Mouse (Mus musculus): ENCODE measurements at regions not wholly inside any gene's neighbourhood (a gene's known extent, or its start where the extent isn't known, plus 50 kb on each side); places are given as distances from the start of the nearest gene placed in this dataset.

DNA sequence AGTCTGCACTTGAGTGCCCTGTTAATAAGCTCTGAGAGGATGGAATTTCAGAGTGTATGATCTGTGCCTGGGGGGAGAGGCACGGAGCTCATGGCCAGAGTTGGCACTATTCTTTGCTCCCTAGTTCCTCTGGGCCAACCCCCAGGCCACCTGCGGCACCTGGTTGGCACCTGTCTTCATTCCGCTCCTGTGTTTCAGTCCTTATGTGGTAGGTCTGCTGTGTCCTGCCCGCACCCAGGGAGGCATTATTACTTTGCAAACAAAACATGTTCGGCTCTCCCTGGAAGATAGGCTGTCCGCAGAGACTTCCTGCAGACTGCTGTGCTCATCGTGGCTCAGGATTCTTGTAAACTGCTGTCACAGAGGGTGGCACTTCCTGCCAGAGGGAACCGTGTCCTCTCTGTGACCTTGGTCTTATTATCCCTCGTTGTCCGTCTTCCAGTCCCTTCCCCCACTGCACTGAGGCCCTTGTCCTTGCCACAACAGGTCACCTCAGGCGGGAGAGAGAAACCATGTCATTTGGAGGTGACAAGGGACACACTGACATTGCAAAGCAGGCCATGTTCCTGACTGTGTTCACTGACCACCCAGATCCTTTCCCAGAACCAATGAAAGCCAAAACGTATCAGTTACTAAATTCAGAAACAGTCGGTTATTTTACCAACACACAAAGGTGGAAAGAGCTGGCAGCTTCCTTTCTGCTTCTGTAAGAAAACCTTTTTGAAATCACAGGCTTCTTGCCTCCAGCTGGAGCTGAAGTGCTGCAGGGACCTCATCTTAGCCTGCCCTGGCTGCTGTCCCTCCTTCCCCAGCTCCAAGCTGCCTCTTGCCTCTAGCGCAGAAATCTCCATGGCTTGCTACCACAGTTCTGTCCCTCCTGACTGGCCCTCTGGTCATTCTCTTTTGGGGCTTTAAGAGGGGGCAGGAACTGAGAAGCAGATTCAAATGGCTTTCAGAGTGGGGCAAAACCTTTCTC is 777.0 kb upstream of the Car8 start:
- H3K27me3 ChIP-seq (ENCODE audit: control insufficient read depth, insufficient read depth, low read length): no peaks in the 10 kb centered on the region
- peak overlapping the region; percentile 17; the same call in 1 of the 2 replicates for H3K27ac ChIP-seq (ENCODE audit: low read depth, low read length)
- 14% methylated on average over 14 of the region's 14 CpGs for WGBS
- ATAC-seq (ENCODE audit: low FRiP score) (peak; percentile 38; the same call in 1 of the 2 replicates), DNase-seq (ENCODE audit: low spot score) (peak; percentile 44)
- no peak overlapping the region for H3K4me3 ChIP-seq (ENCODE audit: low read depth, low read length)
- H3K4me1 ChIP-seq (replicated peaks; ENCODE audit: control insufficient read depth, insufficient read depth, low read length): peaks cover 5% of the 10 kb centered on the region; the same call in 1 of the 2 replicates
- H3K36me3 ChIP-seq (ENCODE audit: control insufficient read depth, insufficient read depth, low read length): no peaks in the 10 kb centered on the region
- no peak overlapping the region for H3K9ac ChIP-seq (ENCODE audit: low read depth, low read length)
- H3K9me3 ChIP-seq (ENCODE audit: control insufficient read depth, low read length): no peaks in the 10 kb centered on the region
- H3K4me2 ChIP-seq (replicated peaks; ENCODE audit: low read depth, low read length): no peak overlapping the region

DNA sequence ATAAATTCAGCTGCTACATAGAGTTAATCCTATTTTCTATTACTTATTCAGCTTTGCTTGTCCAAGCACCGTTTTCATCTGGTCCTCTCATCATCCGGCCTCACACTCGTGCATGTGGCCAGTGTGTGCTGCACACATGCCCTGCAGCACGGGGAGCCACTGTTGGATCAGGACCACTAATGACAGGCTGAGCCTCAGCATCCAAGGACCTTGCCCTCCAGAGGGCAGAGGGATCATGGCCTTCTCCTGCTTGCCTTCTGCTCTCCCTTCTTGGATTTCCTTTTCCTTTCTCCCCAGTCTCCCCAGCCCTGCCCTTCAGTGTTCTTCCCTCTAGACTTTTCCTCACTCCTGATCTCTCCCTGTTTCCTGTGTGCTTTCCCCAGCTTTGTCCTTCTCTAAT is 776.1 kb upstream of the Car8 start:
- H3K27me3 ChIP-seq (ENCODE audit: control insufficient read depth, insufficient read depth, low read length): no peaks in the 10 kb centered on the region
- no peak overlapping the region for H3K4me2 ChIP-seq (replicated peaks; ENCODE audit: low read depth, low read length)
- ATAC-seq (ENCODE audit: low FRiP score): no peak
- DNase-seq (ENCODE audit: low spot score): no peak
- H3K4me3 ChIP-seq (ENCODE audit: low read depth, low read length): no peak overlapping the region
- 49% methylated on average over 4 of the region's 4 CpGs for WGBS
- peaks cover 5% of the 10 kb centered on the region; the same call in 1 of the 2 replicates for H3K4me1 ChIP-seq (replicated peaks; ENCODE audit: control insufficient read depth, insufficient read depth, low read length)
- H3K9ac ChIP-seq (ENCODE audit: low read depth, low read length): no peak overlapping the region
- no peaks in the 10 kb centered on the region for H3K36me3 ChIP-seq (ENCODE audit: control insufficient read depth, insufficient read depth, low read length)
- no peak overlapping the region for H3K27ac ChIP-seq (ENCODE audit: low read depth, low read length)
- no peaks in the 10 kb centered on the region for H3K9me3 ChIP-seq (ENCODE audit: control insufficient read depth, low read length)

DNA sequence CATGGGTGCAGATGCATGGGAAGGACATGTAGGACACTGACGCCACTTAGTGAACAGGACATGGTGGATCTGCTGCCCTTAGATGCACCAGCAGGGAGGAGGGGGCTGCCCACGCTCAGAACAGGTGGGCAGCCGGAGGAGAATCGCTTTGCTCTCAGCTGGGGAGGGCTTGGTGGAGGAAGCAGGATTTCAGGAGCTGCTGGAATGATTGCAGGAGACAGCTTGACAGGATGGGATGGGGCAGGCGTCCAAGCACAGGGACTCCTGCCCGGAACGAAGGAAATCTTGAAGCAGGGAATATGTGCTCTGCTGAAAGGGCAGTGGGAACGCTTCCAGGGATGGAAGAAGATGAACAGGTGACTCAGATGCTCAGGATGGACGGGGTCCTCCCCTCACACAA is 773.9 kb upstream of the Car8 start:
- 63% methylated on average over 9 of the region's 9 CpGs for WGBS
- ATAC-seq (ENCODE audit: low FRiP score) (no peak), DNase-seq (ENCODE audit: low spot score) (no peak)
- Histone ChIP-seq H3K27ac (ENCODE audit: low read depth, low read length) (no peak overlapping the region), H3K4me2 (replicated peaks; ENCODE audit: low read depth, low read length) (no peak overlapping the region), H3K9me3 (ENCODE audit: control insufficient read depth, low read length) (no peaks in the 10 kb centered on the region), H3K9ac (ENCODE audit: low read depth, low read length) (no peak overlapping the region), H3K4me3 (ENCODE audit: low read depth, low read length) (no peak overlapping the region), H3K4me1 (replicated peaks; ENCODE audit: control insufficient read depth, insufficient read depth, low read length) (peaks cover 5% of the 10 kb centered on the region; the same call in 1 of the 2 replicates), H3K36me3 (ENCODE audit: control insufficient read depth, insufficient read depth, low read length) (no peaks in the 10 kb centered on the region), H3K27me3 (ENCODE audit: control insufficient read depth, insufficient read depth, low read length) (no peaks in the 10 kb centered on the region)

DNA sequence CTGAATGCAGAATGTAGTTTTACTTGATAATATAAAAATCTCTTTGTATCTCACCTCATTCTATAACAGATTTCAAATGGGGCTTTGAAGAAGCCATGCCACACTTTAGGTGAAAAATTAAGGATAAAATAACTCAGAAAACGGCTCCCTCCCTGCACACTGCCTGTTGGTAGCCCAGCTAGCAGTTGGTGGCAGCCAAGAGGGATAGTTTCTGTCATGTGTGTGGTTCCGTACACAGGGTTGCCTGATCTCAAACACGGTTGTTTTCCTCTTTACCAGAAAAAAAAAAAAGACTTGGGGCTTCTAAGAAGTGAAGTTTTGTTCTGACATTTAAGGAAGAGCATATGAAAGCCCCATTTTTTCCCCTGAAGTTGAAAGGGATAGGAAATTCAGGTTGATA is 773.1 kb upstream of the Car8 start:
- Histone ChIP-seq H3K4me3 (ENCODE audit: low read depth, low read length) (no peak overlapping the region), H3K4me2 (replicated peaks; ENCODE audit: low read depth, low read length) (no peak overlapping the region), H3K9me3 (ENCODE audit: control insufficient read depth, low read length) (no peaks in the 10 kb centered on the region), H3K27me3 (ENCODE audit: control insufficient read depth, insufficient read depth, low read length) (no peaks in the 10 kb centered on the region), H3K4me1 (replicated peaks; ENCODE audit: control insufficient read depth, insufficient read depth, low read length) (peaks cover 5% of the 10 kb centered on the region; the same call in 1 of the 2 replicates), H3K27ac (ENCODE audit: low read depth, low read length) (no peak overlapping the region), H3K9ac (ENCODE audit: low read depth, low read length) (no peak overlapping the region), H3K36me3 (ENCODE audit: control insufficient read depth, insufficient read depth, low read length) (no peaks in the 10 kb centered on the region)
- 54% methylated on average over 3 of the region's 3 CpGs for WGBS
- ATAC-seq (ENCODE audit: low FRiP score): no peak
- no peak for DNase-seq (ENCODE audit: low spot score)

DNA sequence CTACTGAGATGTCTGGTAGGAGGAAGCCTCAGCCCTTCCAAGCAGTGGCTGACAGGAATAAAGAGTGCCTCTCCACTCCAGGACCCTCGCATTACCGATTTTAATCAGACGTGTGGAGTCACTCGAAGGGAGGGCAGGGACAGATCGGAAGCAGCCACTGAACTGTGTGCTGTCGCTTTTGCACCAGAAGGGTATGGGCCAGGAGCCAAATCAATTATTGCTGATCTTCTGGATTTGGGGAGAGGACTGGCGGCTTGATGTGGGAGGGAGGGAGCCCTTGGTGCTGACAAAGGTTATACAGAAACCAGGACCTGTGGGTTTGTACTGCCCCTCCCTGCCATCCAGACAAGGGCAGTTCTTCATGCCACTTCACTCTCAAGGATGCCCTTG is 772.3 kb upstream of the Car8 start:
- Histone ChIP-seq H3K27ac (ENCODE audit: low read depth, low read length) (no peak overlapping the region), H3K27me3 (ENCODE audit: control insufficient read depth, insufficient read depth, low read length) (no peaks in the 10 kb centered on the region), H3K4me3 (ENCODE audit: low read depth, low read length) (no peak overlapping the region), H3K4me1 (replicated peaks; ENCODE audit: control insufficient read depth, insufficient read depth, low read length) (no peaks in the 10 kb centered on the region; the same call in 1 of the 2 replicates), H3K9ac (ENCODE audit: low read depth, low read length) (no peak overlapping the region), H3K36me3 (ENCODE audit: control insufficient read depth, insufficient read depth, low read length) (no peaks in the 10 kb centered on the region), H3K9me3 (ENCODE audit: control insufficient read depth, low read length) (no peaks in the 10 kb centered on the region), H3K4me2 (replicated peaks; ENCODE audit: low read depth, low read length) (no peak overlapping the region)
- DNase-seq (ENCODE audit: low spot score): peak; percentile 23
- WGBS: 34% methylated on average over 7 of the region's 7 CpGs
- ATAC-seq (ENCODE audit: low FRiP score): 0 out of 2 replicates have a peak, but pooled peaks have one; percentile 22

DNA sequence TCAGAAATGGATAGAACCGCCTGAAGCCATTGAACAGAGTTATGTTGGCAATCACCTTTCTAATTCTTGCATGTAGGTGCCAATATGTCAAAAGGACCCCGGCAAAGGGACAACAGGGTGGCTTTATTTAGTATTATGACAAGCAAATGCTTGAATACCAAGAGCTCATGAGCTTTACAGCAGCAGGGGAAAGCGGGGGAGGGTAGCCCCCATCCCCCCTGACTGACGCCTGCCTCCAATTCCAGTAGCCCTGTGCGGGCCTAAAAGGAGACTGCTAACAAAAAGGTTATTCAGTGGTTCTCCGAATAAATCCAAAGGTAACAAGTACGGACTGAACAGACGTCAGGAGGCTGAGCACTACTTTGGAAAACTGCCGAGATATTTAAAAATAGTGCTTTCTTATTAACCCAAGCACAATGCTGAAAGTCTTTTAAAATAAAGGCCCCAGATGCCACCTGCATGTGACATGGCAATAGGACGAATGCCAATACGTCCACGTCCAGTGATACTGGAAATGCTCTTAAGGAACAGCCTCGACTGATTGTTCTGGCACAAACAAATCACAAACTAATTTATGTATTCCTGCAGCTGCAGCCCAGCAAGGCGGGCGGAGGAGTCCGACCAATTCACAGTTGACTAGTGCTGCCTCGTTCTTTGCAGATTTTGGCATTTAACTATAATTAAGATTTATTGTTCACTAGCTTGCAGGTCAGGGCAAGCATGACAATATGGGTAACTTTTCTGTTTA is 771.7 kb upstream of the Car8 start:
- Histone ChIP-seq H3K4me2 (replicated peaks; ENCODE audit: low read depth, low read length) (no peak overlapping the region), H3K4me1 (replicated peaks; ENCODE audit: control insufficient read depth, insufficient read depth, low read length) (no peaks in the 10 kb centered on the region), H3K36me3 (ENCODE audit: control insufficient read depth, insufficient read depth, low read length) (no peaks in the 10 kb centered on the region), H3K9ac (ENCODE audit: low read depth, low read length) (no peak overlapping the region), H3K27ac (ENCODE audit: low read depth, low read length) (no peak overlapping the region), H3K9me3 (ENCODE audit: control insufficient read depth, low read length) (no peaks in the 10 kb centered on the region), H3K27me3 (ENCODE audit: control insufficient read depth, insufficient read depth, low read length) (no peaks in the 10 kb centered on the region), H3K4me3 (ENCODE audit: low read depth, low read length) (no peak overlapping the region)
- DNase-seq (ENCODE audit: low spot score): peak; percentile 22
- ATAC-seq (ENCODE audit: low FRiP score): peak; percentile 10; the same call in 1 of the 2 replicates
- 48% methylated on average over 17 of the region's 17 CpGs for WGBS

DNA sequence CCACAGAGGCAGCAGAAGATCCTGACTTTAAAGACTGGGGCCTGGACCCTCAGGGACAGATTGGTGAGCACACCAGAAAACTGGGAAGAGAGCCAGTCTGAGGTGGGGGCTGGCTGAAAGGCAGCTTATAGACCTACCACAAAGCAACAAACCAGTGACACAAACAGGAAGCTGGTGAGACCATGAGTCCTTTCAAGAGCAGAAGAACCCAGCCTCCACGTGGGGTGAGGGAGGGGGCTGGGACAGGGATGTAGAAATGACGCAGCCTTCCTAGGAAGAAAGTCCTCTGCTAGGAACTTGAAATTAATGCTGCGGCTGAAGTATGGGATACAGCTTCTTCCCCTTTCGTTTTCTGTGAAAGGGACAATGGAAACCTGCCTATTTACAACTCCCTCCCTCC is 770.8 kb upstream of the Car8 start:
- Histone ChIP-seq H3K9ac (ENCODE audit: low read depth, low read length) (no peak overlapping the region), H3K9me3 (ENCODE audit: control insufficient read depth, low read length) (no peaks in the 10 kb centered on the region), H3K4me1 (replicated peaks; ENCODE audit: control insufficient read depth, insufficient read depth, low read length) (no peaks in the 10 kb centered on the region), H3K4me3 (ENCODE audit: low read depth, low read length) (no peak overlapping the region), H3K27me3 (ENCODE audit: control insufficient read depth, insufficient read depth, low read length) (no peaks in the 10 kb centered on the region), H3K36me3 (ENCODE audit: control insufficient read depth, insufficient read depth, low read length) (no peaks in the 10 kb centered on the region), H3K4me2 (replicated peaks; ENCODE audit: low read depth, low read length) (no peak overlapping the region), H3K27ac (ENCODE audit: low read depth, low read length) (no peak overlapping the region)
- ATAC-seq (ENCODE audit: low FRiP score) (no peak), DNase-seq (ENCODE audit: low spot score) (no peak)
- 55% methylated on average over 4 of the region's 4 CpGs for WGBS

DNA sequence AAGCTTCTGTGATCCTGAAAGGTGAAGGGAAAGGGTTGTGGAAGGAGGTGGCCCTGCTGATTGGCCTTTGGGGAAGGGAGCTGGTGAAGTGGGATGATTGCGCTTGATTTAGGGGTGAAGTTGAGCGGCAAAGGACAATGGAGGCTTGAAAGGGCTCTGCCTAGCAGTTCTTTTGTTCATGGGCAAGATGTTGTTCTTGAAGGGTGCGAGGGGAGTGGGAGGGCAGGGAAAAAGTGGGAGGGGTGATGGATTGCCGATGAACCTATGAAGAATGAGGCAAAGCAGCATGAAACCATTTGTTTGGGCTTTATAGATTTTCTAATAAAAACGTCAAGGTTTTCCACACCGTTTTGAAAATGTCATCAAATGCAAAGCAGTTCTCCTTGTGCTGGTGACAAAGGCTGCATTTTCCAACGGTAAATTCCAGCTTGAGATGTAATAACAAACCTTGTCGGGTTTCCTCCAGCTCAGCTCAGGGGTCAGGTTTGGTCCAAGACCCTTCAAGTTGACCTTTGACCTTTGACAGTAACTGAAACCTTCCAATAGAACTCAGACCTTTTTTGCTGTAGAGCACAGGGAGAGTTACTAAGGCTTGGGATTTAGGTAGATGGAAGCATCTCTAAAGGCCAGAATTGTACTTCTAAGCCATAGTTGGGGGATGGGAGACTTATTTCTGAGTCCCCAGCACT is 767.2 kb upstream of the Car8 start:
- H3K9ac ChIP-seq (ENCODE audit: low read depth, low read length): no peak overlapping the region
- no peaks in the 10 kb centered on the region for H3K36me3 ChIP-seq (ENCODE audit: control insufficient read depth, insufficient read depth, low read length)
- DNase-seq (ENCODE audit: low spot score) (peak; percentile 24), ATAC-seq (ENCODE audit: low FRiP score) (no peak)
- no peaks in the 10 kb centered on the region for H3K27me3 ChIP-seq (ENCODE audit: control insufficient read depth, insufficient read depth, low read length)
- H3K4me2 ChIP-seq (replicated peaks; ENCODE audit: low read depth, low read length): no peak overlapping the region
- no peak overlapping the region for H3K27ac ChIP-seq (ENCODE audit: low read depth, low read length)
- H3K9me3 ChIP-seq (ENCODE audit: control insufficient read depth, low read length): no peaks in the 10 kb centered on the region
- no peaks in the 10 kb centered on the region for H3K4me1 ChIP-seq (replicated peaks; ENCODE audit: control insufficient read depth, insufficient read depth, low read length)
- WGBS: 7% methylated on average over 8 of the region's 8 CpGs
- H3K4me3 ChIP-seq (ENCODE audit: low read depth, low read length): no peak overlapping the region
